Mouse (Mus musculus): ENCODE measurements at regions not wholly inside any gene's neighbourhood (a gene's known extent, or its start where the extent isn't known, plus 50 kb on each side); places are given as distances from the start of the nearest gene placed in this dataset.
"Not testable (repeated sequence)": the region's sequence is repeated elsewhere in the genome, so short reads cannot be mapped to it uniquely, and the experiment has no call there.

DNA sequence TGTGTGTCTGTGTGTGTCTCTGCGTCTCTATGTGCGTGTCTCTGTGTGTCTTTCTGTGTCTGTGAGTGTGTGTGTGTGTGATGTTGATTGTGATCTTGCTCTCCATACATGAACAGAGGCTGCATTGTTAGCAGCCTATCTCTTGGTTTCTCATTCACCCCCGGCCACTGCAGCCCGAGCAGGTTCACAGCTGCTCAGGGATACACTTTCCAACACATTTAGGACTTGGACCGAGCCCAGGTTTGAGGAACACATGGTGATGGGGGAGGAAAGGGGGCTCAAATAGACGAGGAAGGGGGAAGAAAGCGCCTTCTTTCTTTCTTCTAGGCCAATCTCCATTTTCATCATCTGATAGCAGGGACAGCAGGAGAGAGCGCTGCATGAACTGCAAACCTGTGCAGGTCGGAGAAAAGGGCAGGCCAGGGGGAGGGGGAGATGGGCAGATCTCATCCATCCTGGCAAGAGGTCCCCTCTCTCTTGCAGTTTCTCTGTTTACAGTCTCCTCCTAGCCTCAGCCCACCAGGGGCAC is 123.2 kb downstream of the Zfp36l1 start:
- no peak for DNase-seq (ENCODE audit: low spot score)

DNA sequence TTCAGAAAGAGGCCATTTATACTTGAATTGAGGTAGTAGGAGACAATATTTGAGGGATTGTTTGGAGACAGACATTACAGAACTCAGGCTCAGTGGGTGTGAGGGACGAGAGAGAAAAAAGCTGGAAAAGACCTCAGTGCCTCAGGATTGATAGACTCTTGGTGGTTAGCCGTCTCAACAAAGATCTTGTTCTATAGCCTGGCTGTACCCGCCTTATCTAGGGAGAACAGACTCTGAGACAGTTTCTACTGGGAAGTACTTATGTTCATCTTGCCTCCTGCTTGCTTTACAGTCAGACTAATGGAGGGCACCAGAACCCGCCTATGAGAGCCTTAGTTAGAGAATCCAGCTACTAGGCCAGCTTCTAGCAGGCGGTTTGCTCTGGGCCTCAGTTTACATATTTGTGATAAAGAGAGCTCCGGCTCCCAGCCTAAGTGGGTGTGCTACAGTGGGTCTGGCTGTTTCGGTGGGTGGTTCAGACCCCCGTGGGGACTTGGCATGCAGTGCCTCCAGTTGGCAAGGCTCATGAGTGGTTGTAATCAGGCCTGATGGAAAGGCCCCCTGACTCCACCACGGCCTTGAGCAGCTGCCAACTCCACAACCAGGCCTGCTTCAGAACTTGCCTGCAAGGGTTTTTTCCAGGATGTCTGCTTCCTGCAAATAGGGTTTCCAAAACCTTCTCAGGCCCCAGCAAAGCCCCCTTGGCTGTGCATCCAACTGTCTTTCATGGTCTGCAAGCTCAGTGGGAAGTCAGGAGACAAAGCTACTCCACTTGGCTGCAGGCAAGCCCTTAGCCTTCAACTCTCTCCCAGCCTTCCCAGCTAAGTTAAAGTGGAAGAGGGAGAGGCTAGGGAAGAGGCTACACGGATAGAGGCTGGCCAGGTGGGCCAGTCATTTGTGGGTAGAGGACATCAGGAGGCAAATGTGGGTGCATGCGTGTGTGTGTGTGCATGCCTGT is 124.1 kb downstream of the Zfp36l1 start:
- no peak for DNase-seq (ENCODE audit: low spot score)

DNA sequence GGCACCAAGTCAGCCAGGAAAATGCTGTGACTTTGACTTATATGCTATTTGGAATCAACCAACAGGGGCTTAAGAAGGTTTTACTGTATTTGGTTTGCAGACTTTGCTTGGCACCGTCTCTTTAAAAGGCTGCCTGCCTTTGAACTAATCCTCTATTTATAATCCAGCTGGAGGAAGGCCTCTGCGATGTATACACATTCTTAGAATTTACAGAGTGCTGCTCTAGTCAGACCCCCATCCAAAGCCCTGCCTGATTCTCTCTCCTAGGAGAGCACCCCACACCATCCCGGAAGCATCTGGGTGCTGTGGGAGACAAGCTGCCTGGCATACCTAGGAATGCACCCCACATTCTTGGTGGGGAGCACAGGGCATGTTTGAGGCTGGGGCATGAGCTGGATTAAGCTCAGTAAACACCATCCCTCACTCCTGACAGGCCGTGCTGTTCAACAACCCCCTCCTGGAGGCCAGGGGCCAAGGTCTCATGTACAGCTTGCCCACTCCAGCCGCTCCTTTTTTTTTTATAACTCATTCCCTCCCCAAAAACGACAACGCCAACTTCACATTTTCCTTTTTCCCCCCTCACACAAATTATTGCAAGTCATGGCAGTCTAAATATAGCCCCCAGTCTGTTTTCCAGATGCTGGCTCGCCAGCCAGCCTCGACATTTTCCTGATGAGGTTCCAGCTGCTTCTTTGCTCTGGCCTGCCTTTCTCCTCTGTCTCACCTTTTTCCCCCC is 126.4 kb downstream of the Zfp36l1 start:
- no peak for DNase-seq (ENCODE audit: low spot score)

DNA sequence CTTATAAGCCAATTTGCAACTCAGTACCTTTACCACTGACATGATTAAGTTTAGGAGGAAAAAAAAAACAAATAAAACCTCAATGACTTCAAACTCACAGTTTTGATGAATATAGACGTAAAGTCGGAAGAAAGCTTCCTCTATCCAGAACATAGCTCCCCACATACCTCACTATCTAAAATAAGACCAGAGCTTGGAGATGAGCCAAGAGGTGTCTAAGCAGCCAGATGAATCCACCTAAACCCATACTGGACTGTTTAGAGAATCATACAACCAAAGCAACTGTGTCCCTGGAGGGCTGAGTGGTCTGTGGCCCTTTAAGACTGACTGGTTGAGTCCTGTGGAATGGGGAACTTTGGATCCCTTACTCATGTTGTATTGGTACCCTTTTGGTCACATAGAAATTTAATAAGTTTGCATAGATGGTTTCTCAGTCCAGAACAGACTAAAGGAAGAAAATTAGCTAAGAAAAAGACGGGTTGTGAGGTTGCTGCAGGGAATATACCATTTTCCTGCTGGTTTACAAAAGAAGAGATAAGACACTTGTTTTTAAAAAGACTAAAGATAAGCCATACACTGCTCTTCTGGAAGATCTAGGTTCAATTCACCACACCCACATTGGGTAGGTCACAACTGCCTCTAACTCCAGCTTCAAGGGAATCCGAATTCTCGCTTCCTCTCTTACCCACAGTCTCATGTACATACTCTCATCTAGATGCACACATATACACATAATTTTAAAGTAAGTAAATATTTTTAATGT is 127.6 kb downstream of the Zfp36l1 start:
- DNase-seq (ENCODE audit: low spot score) = no peak

DNA sequence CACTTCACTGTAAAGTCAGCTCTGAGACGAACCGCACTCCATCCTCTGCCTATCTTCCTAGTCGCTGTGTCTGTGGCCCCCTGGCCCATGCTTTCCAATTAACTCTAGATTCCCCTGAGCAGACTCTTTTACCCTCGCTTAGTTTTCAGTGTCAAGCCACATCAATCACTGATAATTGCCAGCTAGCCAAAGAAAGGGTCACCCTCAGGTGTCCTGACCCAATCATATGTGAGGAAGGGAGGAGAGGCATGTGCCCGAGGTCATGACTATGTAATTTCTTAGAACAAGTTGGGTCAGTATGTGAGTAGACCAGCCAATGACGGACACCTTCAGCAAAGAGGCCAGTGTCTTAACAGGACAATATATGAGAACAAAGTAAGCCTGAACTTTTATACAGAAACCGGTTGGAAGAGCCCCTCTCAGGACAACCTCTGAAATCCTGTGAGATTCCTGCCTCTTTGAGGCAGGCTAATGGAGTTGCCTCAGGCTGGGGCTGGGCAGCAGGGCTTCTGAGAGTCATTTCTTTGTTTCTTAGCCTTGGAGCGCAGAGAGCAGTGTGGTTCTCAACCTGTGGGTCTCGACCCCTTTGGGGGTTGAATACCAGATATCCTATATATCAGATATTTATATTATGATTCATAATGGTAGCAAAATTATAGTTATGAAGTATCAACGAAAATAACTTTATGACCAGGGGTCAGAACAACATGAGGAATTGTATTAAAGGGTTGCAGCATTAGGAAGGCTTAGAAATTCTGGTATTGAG is 128.6 kb downstream of the Zfp36l1 start:
- no peak for DNase-seq (ENCODE audit: low spot score)

DNA sequence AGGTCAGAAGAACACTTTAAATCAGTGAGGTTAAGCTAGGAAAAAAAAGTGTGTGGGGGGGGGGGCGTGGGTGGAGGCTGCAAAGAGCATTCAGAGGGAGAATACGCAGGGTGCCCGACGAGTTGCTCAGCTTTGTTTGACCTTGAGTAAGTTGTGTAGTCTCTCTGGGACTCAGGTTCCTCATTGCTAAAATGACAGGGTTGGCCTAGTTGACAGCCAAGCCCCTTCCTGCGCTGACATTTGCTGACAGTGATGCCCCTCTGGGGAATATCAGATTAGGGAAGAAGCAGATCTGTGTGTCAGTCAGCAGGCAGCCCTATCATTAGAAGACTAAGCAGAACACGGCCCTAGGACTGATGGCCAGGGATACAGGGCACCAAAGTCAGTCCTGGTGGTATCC is 129.6 kb downstream of the Zfp36l1 start:
- no peak for DNase-seq (ENCODE audit: low spot score)

DNA sequence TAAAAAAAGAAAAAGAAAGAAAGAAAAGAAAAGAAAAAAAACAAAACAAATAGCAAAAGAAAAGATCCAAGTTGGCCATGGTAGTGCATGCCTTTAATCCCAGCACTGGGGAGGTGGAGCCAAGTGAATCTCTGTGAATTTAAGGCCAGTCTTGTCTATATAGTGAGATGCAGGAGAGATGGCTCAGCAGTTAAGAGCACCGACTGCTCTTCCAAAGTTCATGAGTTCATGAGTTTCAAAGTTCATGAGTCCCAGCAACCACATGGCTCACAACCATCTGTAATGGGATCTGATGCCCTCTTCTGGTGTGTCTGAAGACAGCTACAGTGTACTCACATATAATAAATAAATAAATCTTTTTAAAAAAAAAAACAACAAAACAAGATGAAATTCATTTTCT is 130.3 kb downstream of the Zfp36l1 start:
- not testable (repeated sequence) for DNase-seq (ENCODE audit: low spot score)

GRCm38 (mm10) chr12:79980711-79981110 is 132.1 kb downstream of the Zfp36l1 start:
- no peak for DNase-seq (ENCODE audit: low spot score)

GRCm38 (mm10) chr12:79977136-79977535 is 135.7 kb downstream of the Zfp36l1 start:
- DNase-seq (ENCODE audit: low spot score) = no peak

DNA sequence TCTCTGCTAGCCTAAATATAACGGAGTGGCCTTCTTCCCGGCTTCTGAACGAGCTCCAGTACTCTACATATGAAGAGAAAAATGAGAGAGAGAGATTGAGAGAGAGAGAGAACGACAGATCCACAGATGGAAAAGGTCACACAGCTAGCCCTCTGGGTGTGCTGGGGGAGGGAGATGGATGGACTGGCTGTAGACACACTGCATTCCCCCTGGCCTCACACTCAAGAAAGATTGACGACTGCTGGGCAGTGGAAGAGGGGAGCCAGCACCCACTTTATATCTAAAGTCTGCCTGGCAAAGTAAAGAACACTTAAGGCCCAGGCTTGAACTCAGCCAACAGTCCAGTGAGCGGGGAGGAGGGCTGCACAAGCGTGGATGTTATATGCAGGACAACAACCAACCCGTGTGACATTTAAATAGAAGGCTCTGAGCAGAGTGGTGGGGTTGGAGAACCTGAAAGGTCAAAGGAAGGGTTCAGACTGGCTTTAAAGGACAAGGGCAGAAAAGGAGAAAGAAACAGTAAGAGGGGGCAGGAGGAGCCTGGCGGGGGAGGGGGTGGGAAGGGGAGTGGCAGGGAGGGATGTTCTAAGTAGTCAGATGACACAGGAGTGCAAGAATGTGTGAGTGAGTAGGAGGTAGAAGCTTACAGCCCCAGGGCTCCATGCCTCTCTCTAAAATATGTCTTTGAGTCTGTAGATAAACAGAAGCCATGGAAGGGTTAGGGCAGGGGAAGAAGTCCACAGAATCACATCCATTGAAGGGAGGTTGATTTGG is 137.2 kb downstream of the Zfp36l1 start:
- DNase-seq (ENCODE audit: low spot score) = no peak

DNA sequence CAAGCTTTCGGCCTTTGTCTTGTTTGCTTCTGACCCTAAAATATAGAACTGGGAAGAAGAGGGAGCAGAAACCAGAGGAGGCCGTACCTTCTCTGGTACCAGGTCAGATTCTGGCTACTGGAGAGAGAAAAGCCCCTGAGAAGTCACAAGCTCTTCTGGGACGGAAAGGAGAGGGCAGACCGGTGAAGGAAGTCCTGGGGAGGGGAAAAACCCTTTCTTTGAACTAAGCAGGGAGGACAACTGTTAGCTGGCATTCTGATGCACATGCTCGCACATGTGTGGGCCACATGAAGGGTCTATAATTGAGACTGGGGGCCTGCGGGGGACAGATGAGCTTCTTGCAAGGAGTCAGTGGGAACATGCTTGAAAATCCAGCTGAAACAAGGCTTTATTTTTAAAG is 137.8 kb downstream of the Zfp36l1 start:
- no peak for DNase-seq (ENCODE audit: low spot score)

DNA sequence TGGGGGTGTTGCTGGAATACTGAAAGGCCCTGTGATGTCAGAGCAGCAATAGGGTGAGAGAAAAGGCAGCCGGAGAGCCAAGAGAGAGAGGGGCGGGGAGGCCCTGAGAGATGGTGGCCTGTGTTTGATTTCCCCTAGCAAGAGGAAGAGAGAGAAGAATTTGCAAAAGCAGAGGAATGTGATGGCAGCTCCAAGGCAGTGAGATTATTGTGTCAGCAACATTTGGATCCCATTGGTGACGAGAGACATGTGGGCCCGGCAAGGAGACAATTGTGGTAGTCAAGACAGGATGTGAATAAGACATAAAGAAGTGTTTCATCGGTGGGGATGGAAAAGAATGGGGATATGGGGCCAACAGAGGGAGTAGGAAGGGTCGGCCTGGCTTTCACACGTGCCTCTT is 138.3 kb downstream of the Zfp36l1 start:
- DNase-seq (ENCODE audit: low spot score) = no peak

- DNase-seq (ENCODE audit: low spot score) = no peak
Measured at GRCm38 (mm10) chr12:79973566-79974230, 139.1 kb downstream of the Zfp36l1 start.

GRCm38 (mm10) chr12:79970981-79971390 is 141.8 kb downstream of the Zfp36l1 start:
- no peak for DNase-seq (ENCODE audit: low spot score)

DNA sequence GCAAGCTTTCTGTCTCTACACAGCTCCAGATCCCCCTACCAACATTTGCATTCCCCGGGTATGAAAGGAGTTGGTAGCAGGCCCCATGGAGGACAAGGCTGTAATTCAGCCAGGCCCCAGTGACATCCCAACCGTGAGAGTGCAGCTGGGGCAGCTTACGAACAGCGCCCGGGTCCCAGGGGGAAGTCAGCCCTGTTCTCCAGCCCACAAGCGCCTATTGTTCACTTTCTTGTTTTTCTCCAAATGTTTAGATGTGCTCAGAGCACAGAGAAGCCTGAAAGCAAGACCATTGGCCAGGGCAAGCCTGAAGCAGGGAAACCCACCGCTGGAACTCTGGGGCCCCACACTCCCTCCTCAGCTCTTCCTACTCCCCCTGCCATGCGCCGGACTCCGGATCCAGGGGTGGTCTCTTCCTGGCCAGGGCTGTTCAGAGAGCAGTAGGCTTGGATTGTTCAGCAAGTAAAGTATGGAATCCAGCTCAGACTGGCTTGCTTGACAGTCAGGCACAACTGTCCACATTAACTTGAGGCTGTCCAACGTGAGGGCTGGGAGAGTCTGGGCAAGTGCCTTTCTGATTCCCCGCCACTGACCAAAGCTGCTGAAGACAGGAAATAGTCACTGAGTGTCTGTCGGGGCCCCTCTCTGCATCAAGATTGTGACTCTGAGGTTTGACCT is 142.4 kb downstream of the Zfp36l1 start:
- no peak for DNase-seq (ENCODE audit: low spot score)

DNA sequence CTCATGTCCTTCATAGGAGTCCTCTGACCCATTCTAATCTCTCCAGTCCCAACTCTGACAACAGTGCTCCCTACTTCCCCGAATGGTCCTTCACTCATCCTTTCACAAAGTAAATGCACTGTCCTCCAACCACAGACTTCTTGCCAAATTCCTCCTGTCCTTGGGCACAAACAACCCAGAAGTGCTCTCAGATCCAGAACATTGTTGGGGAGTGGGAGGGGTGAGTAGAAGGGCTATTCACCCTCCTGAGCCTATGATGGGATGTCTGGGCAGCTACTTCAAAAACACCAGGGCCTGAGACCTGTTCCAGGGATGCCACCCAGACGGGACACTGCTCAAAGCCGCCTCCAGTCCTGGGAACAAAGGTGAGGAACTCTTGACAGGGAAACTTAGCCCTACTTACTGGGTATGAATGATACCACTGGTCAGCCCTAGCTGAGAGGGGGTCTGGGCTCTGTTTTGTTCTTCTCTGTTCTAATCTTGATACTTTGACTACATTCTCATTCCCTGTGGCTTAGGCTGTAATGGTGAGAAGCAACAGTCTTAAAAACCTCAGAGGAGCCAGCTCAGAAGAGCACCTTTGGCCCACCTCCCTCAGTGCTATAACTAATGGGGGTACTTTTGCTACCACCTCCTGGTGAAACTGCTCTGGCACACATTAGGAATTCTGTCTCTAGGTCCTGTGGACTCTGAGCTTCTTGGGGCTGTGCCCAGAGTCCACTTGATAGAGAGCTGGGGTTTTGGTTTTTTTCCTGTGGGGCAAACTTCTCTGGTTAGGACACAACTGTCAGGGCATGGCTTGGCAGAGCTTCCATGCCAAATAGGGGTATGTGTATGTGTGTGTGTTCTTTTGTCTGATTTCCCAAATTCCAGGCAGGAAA is 143.2 kb downstream of the Zfp36l1 start:
- no peak for DNase-seq (ENCODE audit: low spot score)

- DNase-seq (ENCODE audit: low spot score) = no peak
Measured at GRCm38 (mm10) chr12:79968676-79969075, 144.1 kb downstream of the Zfp36l1 start.

- DNase-seq (ENCODE audit: low spot score) = no peak
Measured at GRCm38 (mm10) chr12:79967491-79968255, 145.1 kb downstream of the Zfp36l1 start.
